Mouse (Mus musculus) bone marrow macrophage, adult 2 months (primary cell): ENCODE data around the gene Zdhhc19.

ENCODE experiments used
- CTCF ChIP-seq: IDR thresholded peaks from 2 replicates; pipeline ENCODE4 v1.5.1; 2012; ENCODE audit warnings: low read depth, mild to moderate bottlenecking, low read length, moderate library complexity
- POLR2A ChIP-seq: IDR thresholded peaks from 2 replicates; pipeline ENCODE4 v1.6.1; 2012; ENCODE audit warnings: mild to moderate bottlenecking, low read depth, low read length, borderline replicate concordance

GRCm38 (mm10) chr16:32586482-32586881 is 90.4 kb downstream of the Zdhhc19 start:
- no peak for TF ChIP-seq CTCF
- no peak for TF ChIP-seq POLR2A
